Mouse (Mus musculus) spleen, adult 2 months (tissue): ENCODE measurements at regions not wholly inside any gene's neighbourhood (a gene's known extent, or its start where the extent isn't known, plus 50 kb on each side); places are given as distances from the start of the nearest gene placed in this dataset.

Source experiments
- CTCF ChIP-seq: fragments of 200-500 bp; IDR thresholded peaks from 2 replicates; pipeline ENCODE4 v1.5.1; 2011; ENCODE audit warnings: mild to moderate bottlenecking, inconsistent platforms; ENCODE audit not compliant: insufficient read depth, insufficient read length, insufficient replicate concordance; ENCODE audit errors: extremely low read depth
- POLR2A ChIP-seq: fragments of 200-500 bp; IDR thresholded peaks from 2 replicates; pipeline ENCODE4 v1.6.1; 2011; ENCODE audit warnings: low read depth, low read length, inconsistent platforms

DNA sequence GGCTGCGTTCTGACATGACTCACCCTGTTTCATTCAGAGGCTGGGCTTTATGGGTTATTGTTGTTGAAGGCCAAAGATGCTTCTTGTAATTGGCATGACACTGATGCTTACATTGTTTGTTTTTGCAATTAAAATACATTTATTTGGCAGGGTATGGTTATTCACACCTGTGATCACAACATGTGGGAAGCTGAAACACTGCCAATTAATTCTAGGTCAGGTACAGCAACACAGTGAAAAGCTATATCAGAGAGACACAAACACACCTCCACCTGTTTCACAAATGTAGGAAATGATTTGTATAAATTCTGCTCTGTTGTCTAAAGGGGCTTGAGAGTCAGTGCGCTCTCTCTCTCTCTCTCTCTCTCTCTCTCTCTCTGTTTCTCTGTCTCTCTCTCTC is 431.2 kb downstream of the Bckdhb start:
- TF ChIP-seq POLR2A (no peak), CTCF (no peak)
